Mouse (Mus musculus): ENCODE measurements around the gene Csta1.
"Not testable (repeated sequence)": the region's sequence is repeated elsewhere in the genome, so short reads cannot be mapped to it uniquely, and the experiment has no call there.

Csta1 gene

GRCm38 (mm10) chr16:36131141-36131540 is at the start of gene Csta1:
Csta1 (minus strand) TSS chr16:36131241.
- no peak for DNase-seq (ENCODE audit: low read depth)

DNA sequence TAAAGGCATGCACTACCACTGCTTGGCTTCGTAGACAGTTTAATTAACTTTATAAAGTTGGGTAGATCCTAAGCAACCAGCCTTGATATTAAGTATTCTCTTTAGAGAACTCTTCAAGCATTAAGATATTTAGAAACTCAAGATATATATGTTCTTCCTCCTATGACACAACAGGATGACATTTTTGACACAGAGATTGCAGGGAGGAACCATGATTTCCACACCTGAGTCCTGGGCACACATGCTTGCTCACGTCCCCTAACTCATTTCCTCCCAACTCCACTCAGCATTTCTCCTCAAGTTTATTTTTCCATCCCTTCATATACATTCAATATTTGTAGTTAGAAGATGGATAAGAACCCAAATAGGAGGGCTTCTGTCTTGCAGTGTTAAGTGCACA is 48.9 kb upstream of the Csta1 start:
- DNase-seq (ENCODE audit: low read depth), result no peak

- DNase-seq (ENCODE audit: low read depth), result no peak
Measured at GRCm38 (mm10) chr16:36176108-36176507, 45.1 kb upstream of the Csta1 start.

DNA sequence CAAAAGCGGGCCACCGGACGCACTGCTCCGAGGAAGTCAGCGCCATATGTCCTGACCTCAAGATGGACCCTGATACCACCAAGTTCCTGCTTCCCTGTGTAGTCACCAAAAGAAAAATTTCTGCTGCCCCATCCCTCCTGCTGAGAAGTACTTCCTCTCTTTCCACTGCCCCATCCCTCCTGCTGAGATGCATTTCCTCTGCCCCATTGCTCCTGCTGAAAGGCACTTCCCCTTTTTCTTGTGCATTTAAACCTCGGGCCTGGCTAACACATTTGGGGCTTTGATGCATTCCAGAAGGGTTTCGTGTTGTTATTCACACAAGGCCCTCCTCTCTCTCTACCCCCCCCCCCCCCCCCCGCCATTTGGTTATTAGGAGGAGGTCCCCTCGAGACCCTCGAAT is 36.8 kb upstream of the Csta1 start:
- not testable (repeated sequence) for DNase-seq (ENCODE audit: low read depth)

DNA sequence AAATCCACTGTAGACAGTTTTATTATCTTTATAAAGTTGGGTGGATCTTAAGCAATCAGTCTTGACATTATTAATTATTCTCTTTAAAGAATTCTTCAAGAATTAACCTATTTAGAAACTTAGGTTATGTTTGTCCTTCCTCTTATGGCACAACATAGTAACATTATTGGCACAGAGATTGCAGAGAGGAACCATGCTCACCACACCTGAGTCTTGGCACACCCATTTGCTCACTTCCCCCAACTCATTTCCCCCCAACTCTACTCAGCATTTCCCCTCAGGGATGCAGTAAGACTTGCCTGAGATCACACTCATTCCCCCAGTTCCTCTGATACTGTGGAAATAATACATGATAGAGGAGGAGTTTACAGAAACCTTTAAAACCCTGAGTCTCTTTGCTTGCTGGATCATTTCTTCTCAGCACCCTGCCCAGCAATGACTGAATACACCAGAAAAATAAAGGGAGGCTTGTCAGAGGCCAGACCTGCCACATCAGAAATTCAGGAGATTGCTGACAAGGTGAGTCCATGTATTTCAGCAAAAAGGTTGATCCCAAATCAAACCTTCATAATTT is 25.4 kb upstream of the Csta1 start, which contains the start of gene Stfa2l1:
Gene Stfa2l1 (plus strand): TSS at position 410 of the 574 bp plus-strand sequence.
- no peak for DNase-seq (ENCODE audit: low read depth)

DNA sequence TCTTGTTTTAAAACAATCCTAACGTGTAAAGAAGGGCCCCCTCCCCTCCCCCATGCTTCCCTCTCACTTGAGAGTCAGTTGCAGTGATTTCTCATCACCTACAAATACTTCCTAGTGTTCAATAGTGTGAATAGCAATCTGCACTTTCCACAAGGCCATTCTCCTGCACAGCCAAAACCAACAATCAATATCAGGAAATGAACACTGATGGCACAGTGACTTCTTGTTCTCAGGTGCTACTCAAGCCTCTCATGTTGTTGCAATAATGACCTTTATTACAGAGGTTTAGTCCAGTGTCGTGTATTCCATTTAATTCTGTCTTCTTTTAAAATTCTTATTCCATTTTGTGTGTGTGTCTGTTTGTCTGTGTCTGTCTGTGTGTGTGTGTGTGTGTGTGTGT is 7.2 kb upstream of the Csta1 start:
- DNase-seq (ENCODE audit: low read depth), result no peak

GRCm38 (mm10) chr16:36128092-36128491 is 2.9 kb downstream of the Csta1 start:
- DNase-seq (ENCODE audit: low read depth), result no peak

- not testable (repeated sequence) for DNase-seq (ENCODE audit: low read depth)
Measured at GRCm38 (mm10) chr16:36115751-36116150, 15.3 kb downstream of the Csta1 start.

DNA sequence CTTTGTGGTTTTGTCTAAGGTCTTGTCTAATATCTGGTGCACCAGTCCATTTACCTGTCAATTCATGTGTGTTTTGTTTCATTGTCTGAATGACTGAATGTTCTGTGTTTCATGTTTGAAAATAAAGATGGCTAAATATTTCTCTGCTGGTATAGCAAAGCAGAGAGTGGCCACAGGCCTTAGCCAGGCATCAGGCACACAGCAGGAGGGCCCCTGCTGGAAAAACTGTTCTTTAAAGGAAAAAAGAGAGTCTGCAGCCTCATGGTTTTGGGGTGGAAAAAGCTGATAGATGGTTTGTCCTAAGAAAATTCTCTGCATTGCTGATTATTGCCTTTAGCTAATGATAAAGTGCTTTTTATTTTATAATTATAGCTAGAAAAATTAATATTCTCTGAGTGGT is 19.6 kb downstream of the Csta1 start:
- not testable (repeated sequence) for DNase-seq (ENCODE audit: low read depth)

GRCm38 (mm10) chr16:36102211-36102610 is 28.8 kb downstream of the Csta1 start:
- DNase-seq (ENCODE audit: low read depth), result no peak

DNA sequence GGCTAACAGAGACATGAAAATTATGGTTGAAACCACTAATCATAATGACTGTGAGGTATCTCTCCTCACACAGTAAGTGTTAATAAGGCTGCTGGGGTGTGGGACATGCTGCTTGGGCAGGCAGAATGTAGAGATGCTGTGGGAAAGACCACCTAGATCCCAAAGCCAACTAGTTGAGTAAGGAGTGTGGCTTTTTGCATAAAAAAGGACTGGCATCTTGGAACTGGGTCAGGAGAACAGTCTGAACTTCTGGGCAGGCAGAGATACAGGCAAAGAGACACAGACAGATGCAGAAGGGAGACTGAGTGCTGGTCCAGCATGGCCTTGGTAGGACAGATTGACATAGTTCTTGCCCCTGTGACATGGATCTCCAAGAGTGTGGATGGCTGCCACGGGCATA is 29.5 kb downstream of the Csta1 start:
- no peak for DNase-seq (ENCODE audit: low read depth)

GRCm38 (mm10) chr16:36097813-36098499 is 33.1 kb downstream of the Csta1 start:
- not testable (repeated sequence) for DNase-seq (ENCODE audit: low read depth)

GRCm38 (mm10) chr16:36094079-36094478 is 37.0 kb downstream of the Csta1 start:
- DNase-seq (ENCODE audit: low read depth), result no peak

DNA sequence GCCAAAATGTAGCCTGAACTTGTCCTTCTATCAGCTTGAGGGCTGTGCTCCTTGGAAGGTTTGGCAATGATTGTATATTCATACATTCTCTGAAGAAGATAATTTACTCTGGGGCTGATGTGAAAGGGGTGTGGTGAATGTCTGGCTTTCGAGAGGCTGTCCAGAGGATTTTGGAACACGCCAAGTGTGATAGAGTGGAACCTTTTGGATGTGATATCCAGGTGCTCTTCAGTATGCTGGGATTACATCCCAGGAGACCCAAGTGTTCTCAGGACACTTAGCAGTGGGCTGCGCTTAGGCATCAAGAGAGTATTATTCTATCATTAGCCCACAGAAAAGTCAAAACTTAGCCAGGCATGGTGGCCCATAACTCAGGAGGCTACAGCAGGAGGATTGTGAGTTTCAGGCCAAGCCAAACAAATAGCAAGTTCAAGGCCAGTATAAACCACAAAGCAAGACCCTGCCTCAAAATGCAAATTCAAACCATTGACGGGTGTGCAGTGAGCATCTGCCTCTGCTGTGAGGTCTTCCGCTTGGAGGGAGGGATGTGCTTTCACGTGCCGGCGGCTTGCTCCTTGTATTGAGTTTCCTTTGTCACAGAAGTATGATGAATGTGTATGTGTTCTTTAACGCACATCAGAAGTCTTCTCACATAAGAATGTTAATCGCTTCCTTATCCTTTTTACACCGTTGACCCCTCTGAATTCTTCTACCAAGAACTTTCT is 40.1 kb downstream of the Csta1 start:
- DNase-seq (ENCODE audit: low read depth), result no peak

- no peak for DNase-seq (ENCODE audit: low read depth)
Measured at GRCm38 (mm10) chr16:36089850-36090616, 41.0 kb downstream of the Csta1 start.

DNA sequence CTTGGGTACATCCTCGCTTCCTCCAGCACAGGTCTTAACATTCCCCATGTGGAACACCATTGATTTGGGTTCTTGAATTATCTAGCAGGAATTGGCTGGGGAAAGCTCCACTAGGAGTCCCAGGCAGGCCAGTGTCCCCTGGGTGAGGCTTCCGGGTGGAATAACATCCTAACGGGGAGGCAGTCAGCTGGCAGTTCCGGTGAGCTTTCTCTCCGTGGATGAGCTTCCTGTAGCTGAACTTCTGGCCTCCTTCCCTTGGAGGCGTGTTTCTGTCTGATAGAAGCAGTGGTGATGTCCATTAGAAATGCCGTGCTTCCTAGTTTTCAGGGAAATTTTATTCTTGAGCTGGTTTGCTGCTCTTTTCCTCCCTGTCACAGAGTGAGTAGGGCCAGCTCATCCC is 42.0 kb downstream of the Csta1 start:
- DNase-seq (ENCODE audit: low read depth), result no peak

- no peak for DNase-seq (ENCODE audit: low read depth)
Measured at GRCm38 (mm10) chr16:36087846-36088245, 43.2 kb downstream of the Csta1 start.

GRCm38 (mm10) chr16:36079916-36080315 is 51.1 kb downstream of the Csta1 start:
- no peak for DNase-seq (ENCODE audit: low read depth)

DNA sequence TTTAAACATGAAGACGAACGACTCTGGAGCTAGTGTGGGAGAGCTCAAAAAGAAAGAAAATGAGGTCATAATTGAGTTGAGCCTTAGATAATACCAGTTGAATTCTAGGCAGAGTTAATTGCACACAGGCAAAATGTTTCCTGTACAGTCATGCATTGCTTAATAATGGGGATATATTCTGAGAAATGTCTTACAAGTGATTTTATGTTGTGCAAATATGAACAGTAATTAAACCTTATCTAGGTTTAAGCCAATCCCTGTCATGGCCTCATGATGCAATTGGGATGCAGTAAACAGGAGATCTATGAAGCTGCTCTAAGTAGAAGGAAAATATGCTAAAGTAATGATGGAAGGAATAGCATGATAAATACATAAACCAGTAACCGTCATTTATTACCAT is 56.3 kb downstream of the Csta1 start:
- no peak for DNase-seq (ENCODE audit: low read depth)

DNA sequence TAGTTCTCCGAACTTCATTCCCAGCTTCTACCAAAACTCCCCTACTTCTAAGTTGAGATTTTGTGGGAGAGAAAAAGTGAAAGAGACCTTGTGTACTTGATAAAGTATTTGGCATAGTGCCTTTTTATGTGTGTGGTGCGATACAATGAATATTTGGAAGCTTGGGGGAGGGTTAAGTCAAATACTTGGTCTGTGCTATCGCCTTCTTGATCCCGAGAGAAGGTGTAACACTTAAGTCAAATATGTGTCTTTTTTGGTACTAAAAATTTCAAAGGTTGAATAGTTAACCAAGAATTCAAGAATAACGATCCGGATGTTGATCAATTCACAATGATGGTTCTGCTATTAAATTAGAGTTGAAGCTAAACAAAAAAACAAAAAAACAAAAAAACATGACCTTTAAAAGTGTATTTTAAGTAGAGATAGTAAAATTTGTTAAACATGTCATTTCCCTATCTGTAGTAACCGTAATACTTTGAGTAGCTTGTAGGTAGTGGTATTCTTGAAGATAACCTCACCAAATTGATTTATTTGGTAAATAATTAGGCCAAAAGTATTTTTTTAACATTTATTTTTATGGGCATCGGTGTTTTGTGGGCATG is 58.5 kb downstream of the Csta1 start:
- DNase-seq (ENCODE audit: low read depth), result no peak

GRCm38 (mm10) chr16:36071450-36072379 is 59.3 kb downstream of the Csta1 start, which contains the start of the genes Fam162a and Ccdc58:
Fam162a (minus strand) TSS chr16:36071594.
Ccdc58 (plus strand) TSS chr16:36071685.
- peak; percentile 95 for DNase-seq (ENCODE audit: low read depth)
